Mouse (Mus musculus): ENCODE results near the gene Ntng1.

Gene Ntng1

DNA sequence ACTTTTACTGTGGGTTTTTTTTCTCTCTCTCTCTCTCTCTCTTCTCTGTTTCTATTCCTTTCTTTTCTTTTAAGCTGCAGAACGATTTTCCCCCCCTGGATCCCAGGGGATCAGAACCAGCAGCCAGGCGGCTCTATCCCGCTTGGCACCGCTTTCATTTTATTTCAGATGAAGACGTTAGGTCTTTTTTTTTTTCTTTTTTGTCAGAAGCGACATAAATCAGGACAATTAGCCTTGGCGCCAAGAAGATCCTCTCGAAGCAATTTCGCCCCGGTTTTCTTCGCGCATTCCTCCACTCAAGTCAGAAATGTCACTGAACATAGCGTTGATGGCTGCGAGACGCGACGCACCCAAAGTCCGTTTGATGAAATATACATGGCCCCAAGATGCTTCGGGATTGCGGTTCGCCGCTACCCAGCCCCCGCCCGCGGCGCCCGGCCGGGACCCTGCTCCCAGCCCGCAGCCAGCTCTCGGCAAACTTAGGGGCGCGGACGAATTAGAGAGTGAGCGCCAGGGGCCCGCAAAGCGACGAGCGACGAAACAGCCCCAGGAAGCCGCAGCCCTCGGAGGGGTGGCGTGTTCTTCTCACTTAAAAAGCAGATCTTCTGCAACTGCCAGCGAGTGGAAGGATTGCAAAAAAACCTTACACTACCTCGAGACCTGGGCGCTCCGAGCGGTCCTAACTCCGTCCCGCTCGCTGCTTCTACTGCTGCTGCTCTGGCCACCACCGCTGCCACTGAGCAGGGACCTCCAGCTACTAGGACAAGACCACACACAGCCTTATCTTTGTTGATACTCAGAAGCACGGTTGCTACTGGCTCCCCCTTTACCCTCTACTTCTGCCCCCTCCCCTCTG lies at the start of gene Ntng1:
Ntng1 (minus strand) TSS at position 806 of the 856 bp plus-strand sequence.
- no peak for DNase-seq

DNA sequence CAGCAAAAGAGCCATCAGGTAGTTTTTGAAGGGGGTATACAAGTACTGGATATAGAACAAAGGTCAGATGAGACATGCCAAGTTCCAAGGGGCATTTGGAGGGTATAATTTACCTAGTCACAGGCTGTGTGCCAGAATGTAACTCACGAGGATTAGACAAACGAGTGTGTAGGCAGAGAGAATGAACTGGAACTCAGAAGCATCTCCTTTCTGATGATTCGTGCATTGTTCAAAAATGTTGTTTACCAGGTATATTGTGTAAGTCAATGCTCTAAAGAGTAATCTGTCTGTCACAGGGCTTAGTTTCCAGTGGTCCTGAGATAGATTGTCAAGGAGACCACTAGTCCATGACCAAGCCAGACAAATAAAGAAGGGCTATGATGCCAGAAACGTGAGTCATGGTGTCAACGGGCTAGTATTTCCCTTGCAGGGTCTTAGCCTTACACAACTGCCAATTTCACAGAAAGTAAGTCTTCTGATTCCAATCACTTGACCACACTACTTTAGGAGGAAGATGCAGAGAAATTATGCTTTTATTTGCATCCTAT lies 43.7 kb upstream of the Ntng1 start:
- no peak for DNase-seq

DNA sequence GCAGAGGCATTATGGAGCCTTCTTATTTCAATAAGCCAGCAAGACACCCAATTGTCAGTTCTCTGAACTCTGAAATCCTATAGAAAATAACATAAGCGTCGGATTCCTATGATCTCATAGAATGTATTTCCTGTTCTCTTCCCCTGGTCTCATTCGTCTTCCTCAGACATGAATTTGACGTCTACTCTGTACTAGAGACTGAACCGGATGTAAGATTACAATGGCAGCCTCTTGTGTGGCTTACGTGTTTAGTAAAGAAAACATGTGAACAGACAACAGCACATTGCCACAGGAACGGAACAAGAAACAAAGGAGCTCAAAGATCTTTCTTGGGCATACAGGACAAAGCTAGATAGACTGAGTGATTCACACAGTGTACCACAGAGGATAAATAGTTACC lies 5.3 kb upstream of the Ntng1 start:
- no peak for DNase-seq

DNA sequence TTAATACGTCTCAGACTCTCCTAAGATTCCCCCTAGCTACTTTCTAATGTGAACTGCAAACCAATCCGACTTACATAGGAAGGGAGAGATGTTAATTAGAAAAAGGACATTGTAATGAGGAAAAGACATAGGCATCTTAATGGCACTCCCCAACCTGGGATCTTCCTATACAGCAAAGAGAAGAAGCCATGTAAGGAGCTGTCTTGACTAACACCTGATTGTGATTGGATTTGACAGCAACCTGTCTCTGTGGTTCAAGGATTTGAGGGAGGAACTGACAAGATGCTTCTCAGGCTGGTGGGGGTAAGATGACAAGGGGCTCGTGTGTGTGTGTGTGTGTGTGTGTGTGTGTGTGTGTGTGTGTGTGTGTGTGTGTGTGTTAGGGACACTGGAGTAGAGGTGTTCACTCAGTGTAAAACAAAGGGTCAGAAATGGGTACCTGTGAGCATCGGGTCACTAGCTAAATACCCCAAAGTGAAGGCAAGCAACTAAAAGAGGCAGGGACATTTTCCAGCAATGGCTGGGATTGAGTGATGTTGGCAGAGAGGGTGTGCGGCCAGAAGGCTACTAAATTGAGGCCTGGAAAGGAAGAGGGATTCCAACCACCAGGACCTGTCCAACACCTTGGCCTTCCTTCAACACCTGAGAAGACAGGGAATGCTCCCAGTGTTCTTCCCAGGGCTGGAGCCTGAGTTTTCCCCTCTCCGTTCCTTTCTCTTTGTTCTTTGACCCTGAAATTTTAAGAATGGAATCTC lies 667 bp upstream of the Ntng1 start:
- no peak for DNase-seq

DNA sequence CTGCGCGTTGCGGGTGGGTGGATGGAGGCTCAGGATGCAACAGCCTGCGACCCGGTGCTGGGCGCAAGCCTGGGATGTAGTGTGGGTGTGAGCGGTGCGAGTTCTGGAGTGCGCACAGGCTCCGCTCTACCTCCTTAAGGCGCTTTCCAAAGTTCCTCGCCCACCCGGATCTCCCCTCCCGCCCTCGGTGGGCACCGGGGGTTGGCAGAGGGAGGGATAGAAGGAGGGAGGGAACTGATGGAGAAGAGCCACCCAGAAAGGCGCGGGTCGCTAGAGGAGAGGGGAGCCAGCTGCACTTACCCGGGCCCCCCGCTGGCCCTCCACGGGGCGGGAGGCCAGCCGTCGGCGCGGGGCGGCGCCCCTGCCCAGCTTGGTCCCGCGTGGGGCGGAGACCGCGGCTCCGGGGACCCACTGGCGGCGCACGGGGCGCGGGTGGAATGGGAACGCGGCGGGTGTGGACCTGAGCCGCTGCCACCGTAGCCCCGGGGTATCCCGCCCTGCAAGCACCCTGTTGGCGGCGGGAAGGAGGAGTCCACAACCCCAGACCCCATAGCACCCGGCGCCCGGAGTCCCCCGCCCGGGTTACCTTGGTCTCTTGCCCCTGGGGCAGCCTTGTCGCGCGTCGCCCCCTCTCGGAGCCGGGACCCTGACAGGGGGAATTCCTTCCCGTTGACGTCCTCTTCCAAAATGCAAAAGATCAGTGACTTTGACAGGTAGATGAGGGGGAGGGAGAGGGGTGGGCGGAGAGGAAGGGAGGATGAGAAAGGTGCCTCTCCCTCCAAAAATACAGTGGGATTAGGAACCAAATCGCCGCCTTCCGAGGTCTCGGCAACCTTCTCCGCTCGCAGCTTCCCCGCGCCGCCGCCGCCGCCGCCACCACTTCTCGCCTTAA lies 1.3 kb downstream of the Ntng1 start:
- no peak for DNase-seq

DNA sequence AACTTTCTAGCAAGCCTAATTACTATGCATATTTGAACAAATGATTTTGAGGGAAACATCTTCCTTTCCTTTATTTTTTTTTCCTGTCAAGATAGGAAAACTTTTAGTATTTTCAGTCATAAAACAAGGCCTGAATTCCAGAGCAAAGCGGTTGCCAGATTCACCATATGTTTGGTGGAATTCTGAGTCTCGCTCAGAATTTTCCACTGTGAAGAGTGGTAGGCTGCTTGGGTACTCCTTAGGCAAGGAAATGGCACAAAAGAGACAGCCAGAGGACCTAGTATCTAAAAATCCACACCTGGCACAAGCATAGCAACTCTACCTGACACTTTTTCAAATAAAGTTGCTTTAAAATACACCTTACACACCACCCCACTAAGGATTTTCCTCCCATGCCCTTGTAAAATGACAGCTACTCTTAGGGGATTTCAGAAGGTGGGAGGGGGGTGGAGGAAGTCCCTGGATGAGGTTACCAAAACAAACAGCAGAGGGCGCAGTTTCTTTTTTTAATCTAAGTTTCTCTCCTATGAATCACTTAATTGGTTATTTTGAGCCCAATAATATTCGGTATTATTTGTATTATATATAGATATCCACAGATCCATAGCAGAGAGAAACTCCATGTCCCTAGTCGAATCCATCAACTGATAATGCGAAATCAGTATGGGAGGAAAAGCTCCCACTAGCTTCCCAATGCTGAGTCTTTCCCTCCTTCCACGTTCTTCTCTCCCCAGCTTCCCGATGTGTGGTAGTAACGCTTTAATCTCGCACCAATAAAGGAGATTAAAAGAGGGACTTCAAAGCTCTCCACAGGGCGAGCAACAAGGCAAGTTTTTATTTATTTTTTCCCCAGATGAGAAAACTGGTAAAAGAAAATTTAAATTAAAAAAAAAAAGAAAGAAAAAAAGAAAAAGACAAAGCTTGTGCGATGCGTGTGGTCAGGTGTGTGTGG lies 2.2 kb downstream of the Ntng1 start:
- DNase-seq, result no peak

DNA sequence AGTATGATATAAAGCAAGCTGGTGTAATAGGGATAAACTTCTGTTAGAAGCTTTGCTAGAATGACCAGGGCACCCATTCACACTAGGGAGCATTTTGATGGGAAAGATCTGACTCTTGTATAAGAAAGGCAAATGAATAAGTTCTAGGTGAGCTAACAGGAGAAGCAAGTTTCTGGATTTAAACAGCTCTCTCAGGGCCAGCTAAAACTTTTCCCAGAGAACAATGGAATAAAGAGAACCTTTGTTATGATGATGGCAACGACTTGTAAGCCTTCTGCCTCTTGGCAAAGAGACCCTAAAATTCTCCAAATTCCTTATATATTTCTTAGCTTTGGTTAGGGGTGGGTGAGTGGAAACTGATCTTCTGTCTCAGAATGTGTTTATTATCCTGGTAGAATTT lies 7.7 kb downstream of the Ntng1 start:
- DNase-seq, result no peak

DNA sequence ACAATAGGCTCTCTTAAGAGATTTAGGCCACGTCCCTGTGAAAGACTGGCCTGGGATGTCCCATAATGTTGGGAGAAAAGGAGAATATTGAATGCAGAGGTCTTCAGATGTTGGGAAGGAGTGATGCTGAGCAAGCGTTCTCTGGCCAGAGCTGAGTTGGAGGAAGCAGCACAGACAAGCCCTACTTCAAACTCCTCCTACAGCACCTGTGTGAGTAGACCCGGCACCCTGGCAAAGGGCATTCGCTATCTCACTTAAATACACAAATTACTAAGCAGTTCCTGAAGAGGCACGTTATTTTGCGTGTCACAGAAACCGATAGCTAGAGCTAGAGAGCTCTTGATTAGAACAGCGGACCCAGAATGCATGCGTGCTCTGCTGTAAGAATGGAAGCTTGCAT lies 10.7 kb downstream of the Ntng1 start:
- no peak for DNase-seq

DNA sequence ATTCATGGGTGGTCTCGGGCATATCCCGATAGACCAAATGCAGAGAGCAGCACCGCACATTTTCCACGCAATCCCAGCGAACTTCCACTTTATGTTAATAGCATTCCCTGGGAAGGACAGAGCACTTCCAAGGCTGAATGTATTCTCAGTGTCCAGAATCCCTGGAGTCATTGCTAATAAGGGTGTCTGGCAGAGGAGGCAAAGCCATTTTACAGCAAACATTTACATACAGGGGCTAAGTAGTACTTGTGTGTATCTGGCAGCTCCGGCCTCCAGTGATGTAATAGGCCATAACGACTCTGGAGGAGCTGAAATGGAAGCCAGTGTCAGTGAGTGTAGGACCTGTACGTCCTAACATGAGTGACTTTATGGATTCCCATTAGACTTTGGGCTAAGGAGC lies 11.5 kb downstream of the Ntng1 start:
- no peak for DNase-seq

DNA sequence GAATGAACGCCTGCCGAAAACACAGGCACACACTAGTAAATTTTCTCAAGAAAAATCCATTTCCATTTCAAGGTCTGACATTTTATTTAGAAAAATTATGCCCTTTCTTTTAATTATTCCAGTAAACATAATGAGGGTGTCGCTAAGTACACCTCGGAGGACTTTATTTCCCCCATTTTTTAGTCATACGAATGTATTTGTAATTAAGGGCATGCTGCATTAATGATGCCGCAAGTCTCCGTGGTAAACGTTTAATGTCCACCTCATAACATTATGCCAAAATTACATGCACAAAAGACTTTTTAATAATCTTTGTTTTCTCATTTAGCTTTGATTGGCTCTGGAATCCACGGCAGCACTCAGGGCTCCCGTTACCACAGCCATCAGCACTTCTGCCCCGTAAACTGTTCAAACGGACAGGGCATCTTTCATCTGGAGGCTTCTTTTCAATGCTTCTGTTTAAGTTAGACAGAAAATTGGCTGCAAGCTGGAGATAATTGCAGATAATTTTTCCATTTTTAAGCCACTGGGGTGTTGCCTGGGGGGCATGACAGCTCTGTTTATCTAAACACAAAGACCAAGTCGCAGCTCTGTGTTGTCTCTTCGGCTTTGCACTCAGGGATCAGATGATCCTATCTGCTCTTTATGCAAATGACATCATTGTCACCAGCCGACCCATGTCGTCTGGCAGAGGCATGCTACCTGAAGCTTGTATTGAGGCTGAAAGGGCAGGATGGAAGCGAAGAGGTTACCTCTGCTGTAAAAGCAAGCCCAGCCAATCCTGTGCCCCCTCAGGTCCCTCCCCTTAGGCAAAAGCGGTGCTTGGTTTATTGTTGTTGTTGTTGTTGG lies 12.5 kb downstream of the Ntng1 start:
- DNase-seq, result no peak

DNA sequence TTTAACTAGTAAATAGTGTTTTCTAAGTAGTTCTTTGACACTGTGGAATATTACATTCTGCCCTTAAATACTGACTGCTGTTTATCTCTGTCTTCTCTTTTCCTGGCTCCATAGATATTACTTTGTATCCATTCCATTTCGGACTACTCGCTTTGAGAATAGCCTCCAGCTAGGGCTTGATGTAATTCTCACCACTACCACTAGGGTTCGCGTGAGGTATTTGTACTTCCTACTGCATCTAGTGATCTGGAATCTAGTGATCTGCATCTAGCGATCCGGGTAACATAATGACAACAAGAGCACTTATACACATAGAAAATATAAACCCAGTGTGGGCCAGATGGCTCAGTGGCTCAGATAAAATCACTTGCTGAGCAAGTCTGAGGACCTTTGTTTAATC lies 14.2 kb downstream of the Ntng1 start:
- no peak for DNase-seq

DNA sequence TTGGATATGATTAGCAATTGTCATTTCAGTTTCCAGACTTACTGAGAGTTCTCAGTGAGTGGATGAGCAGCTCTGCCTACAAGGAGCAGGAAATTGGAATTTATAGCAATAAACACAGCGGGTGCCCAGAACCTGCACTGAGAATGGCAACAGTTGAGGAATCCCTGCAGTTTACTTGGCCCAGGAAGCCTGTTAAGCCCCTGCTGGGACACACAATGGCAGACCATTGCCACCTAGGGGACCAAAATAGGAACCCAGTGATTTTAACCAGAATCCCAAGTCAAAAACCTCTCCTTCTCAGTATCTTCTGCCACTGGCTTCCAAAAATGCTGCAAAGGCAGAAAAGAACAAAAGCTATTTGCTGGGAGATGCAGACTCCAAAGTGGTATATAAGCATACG lies 37.8 kb downstream of the Ntng1 start:
- no peak for DNase-seq

DNA sequence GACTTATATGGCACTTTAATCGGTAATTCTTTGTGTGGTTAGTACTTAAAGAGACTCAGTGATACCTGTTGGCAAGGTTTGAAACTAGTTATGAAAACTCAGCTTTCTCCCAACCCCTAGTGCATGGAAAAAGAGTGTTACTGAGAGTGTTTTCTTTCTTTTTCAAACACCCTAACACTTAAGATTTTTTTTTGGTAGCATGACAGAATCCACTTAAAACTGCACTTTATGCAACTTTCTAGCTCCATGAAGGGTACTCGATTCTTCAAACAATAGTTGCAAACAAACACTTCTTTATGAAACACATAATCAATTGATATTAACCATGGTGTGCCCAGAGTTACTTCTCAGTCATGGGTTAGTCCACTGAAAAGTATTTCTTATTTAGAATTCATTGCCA lies 49.4 kb downstream of the Ntng1 start:
- no peak for DNase-seq

DNA sequence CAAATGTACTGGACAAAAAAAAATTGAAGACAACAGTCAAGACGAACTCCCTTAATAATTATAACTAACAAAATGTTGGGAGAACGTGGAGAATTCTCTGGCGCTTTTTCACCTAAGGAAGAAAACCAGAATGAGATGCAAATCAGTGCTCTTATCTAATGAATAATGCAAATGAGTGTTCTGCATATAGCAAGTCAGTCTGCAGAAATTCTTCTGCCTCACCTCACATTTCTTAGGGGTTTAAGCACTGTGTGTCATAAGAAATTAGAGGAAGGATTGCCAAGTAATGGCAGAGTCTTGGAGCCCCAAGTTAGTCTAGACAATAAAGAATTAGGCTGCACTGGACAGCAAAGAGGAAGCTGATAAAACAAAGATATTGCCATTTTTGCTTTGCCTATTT lies 49.8 kb downstream of the Ntng1 start:
- DNase-seq, result no peak

DNA sequence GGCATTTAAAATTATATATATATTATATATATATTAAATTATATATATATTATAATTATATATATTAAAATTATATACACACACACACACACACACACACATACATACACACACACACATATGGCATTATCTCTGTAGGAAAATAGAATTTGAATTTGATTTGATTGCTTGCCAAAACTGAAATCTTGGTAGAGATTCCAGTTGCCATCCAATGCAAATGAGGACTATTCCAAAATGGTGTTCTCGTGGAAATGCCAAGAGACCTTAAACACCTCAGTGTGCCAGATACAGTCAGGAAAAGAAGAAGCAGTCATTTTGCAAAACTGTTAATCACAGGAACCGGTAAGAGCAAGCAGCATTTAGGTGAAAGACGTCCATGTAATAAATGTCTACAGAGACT lies 51.3 kb downstream of the Ntng1 start:
- DNase-seq, result no peak

DNA sequence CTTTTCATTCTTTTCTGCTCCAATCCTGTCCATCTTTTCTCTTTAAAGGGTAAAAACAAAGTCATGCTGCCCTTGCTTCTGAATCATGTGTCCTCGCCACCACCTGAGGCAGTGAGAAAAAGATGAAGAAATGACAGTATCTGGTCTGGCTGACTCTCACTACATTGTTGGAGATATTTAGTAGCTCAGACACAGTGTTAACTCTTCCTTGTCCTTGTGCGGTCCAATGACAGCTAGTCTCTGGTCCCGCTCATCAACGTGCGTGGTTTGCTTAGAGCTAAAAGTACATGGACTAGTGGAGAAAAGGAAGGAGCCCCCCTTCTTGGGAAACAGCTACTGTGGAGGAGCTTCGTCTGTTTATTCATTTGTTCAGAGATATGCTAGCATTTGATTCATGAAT lies 56.6 kb downstream of the Ntng1 start:
- no peak for DNase-seq

DNA sequence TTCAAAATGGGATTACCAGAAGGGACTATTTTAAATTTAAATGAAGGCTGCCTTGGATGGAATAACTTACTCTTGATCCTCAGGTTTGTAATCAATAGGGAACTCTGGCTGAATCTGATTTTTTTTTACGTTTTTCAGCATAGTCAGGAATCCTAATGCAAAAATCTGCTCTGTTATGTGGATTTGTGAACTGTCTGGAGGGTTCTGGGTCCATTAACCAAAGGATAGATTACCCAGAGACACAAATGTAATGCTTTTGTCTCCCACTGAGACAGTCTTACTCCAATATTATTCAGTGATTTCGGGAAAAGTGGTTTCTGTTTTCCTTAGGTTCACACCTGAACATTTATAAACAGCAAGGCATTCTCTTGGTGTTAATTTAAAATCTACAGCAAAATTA lies 58.5 kb downstream of the Ntng1 start:
- no peak for DNase-seq

DNA sequence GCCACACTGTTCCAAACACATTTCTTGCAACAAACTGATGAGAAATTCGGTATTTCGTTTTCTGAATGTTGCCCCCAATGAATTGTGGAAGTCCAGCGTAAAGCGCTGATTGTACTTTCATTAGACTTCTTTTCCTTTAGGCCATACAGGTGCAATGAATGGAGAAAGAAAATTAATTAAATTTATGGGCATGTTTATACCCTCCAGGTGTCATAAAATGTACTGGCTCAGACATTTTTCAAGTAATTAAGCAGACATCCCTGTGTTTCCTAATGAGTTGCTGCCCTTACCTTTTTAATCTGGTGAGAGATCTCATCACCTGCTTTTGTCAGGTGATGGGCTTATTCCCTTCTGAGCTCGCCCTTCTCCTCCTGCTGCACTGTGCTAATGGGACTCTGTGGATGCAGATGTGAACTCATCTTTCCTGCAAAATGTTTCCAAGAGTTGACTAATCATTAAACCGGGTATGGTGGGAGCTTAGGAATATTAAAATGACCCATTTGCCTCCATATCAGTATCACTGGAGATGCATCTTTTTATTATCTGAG lies 79.0 kb downstream of the Ntng1 start:
- no peak for DNase-seq

DNA sequence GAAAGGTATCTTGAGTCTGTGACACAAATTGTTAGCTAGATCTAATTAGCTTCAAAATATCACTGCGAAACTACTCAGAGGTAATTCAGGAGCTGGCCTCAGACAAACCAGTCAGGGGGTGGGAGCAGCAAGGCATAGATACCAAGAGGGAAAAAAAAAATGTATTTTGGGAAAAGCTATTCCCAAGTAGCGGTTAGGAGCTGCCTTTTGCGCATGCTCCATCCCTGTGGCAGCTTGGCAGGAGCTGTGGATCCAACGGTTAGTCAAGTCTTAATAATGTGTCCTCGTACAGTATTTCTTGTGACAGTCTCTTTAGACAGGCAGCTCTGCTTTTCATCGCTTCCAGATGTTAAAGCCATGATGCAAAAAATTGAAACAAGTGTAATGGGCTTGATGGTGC lies 87.9 kb downstream of the Ntng1 start:
- DNase-seq, result no peak

DNA sequence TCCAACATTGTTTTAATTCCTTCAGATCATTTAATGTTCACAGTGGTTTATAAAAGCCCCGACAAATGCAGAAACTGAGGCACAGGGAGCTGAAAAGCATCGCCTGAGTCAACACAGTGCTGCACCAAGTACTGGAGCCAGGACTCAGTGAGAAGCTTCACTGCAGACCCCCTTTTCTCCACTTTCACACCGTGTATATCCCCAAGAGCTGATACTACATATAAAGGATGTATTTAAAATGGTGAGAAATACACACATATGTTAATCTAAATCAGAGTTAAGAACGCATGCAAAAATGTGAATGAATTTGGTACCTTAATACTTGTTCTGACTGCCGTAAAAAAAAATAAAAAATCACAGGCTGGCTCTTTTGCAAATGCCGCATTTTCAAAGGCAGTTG lies 88.4 kb downstream of the Ntng1 start:
- DNase-seq, result no peak

DNA sequence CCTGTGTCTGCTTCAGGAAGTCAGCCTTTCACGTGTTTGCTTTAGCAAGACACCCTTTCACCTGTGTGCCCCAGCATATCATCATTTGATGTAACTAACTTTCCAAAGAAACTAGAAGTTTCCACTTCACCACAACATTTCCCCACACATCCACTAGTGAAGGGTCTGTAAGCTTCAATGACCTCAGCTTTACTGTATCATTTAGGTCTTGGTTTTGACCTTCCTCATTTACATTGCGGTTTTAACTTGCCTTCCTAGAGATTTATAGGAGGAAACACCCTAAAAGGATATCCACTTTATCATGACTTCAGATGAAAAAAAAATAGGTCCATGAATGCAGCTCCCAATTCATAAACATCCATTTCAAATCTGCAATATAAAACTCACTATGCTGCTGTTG lies 89.7 kb downstream of the Ntng1 start:
- no peak for DNase-seq

Measured in thymus, adult 18-20 months (tissue).